Mouse (Mus musculus): Measurements from ENCODE around the gene Rab11b. TPM values are rescaled to one million over a fixed set of nuclear protein-coding genes. Genes with fewer than 3 reads are reported as not detected.

Gene Rab11b
- polyA plus RNA-seq, 1 experiment: 510 TPM

- H3K27me3 ChIP-seq (ENCODE audit: control insufficient read depth, insufficient read depth, low read length): no peaks in the 10 kb centered on the region
- DNase-seq: peak in 1 of 2 experiments; percentile 9
- H3K4me1 ChIP-seq (ENCODE audit: control insufficient read depth, insufficient read depth, low read length): no peaks in the 10 kb centered on the region; the same call in 1 of the 2 replicates
- 43% methylated on average over 10 of the region's 10 CpGs for WGBS
- no peak overlapping the region for H3K27ac ChIP-seq (ENCODE audit: insufficient read depth, low read length)
- TF ChIP-seq CTCF (IDR thresholded peaks at IDR 0.05; ENCODE audit: borderline replicate concordance, insufficient read depth, low read depth, low read length) (no peak), POLR2A (IDR thresholded peaks at IDR 0.05; ENCODE audit: borderline replicate concordance, insufficient read depth, low read length) (no peak)
- H3K4me3 ChIP-seq (replicated peaks; ENCODE audit: insufficient read depth, low read depth, low read length): peak overlapping the region; percentile 60
These were observed 41.2 kb downstream of the Rab11b start for GRCm38 (mm10) chr17:33718944-33719725.

- Histone ChIP-seq H3K4me3 (replicated peaks; ENCODE audit: insufficient read depth, low read depth, low read length) (peak within 1 kb of the TSS; percentile 94), H3K4me1 (ENCODE audit: control insufficient read depth, insufficient read depth, low read length) (no peaks in the 10 kb centered on the region; the same call in 1 of the 2 replicates), H3K27ac (ENCODE audit: insufficient read depth, low read length) (peak within 1 kb of the TSS; percentile 26; the same call in 1 of the 2 replicates), H3K27me3 (ENCODE audit: control insufficient read depth, insufficient read depth, low read length) (no peaks in the 10 kb centered on the region)
- 0 out of 2 replicates have a peak, but pooled peaks have one; percentile 51 for TF ChIP-seq POLR2A (IDR thresholded peaks at IDR 0.05; ENCODE audit: borderline replicate concordance, insufficient read depth, low read length)
- no peak for TF ChIP-seq CTCF (IDR thresholded peaks at IDR 0.05; ENCODE audit: borderline replicate concordance, insufficient read depth, low read depth, low read length)
- WGBS: under 1% methylated on average over 46 of the region's 46 CpGs
- peak; percentile 96 to 97 for DNase-seq
These were observed 41.9 kb downstream of the Rab11b start, which contains the start of gene March2 for GRCm38 (mm10) chr17:33718384-33718881. March2 (minus strand) TSS chr17:33718670.

GRCm38 (mm10) chr17:33717982-33718381, 42.3 kb downstream of the Rab11b start:
- no peaks in the 10 kb centered on the region for H3K27me3 ChIP-seq (ENCODE audit: control insufficient read depth, insufficient read depth, low read length)
- 7% methylated on average over 8 of the region's 8 CpGs for WGBS
- no peak for DNase-seq
- TF ChIP-seq POLR2A (IDR thresholded peaks at IDR 0.05; ENCODE audit: borderline replicate concordance, insufficient read depth, low read length) (no peak), CTCF (IDR thresholded peaks at IDR 0.05; ENCODE audit: borderline replicate concordance, insufficient read depth, low read depth, low read length) (no peak)
- peak overlapping the region; percentile 94 for H3K4me3 ChIP-seq (replicated peaks; ENCODE audit: insufficient read depth, low read depth, low read length)
- peak overlapping the region; percentile 26; the same call in 1 of the 2 replicates for H3K27ac ChIP-seq (ENCODE audit: insufficient read depth, low read length)
- H3K4me1 ChIP-seq (ENCODE audit: control insufficient read depth, insufficient read depth, low read length): no peaks in the 10 kb centered on the region; the same call in 1 of the 2 replicates

GRCm38 (mm10) chr17:33717246-33717645, 43.1 kb downstream of the Rab11b start:
- no peak overlapping the region for H3K4me3 ChIP-seq (replicated peaks; ENCODE audit: insufficient read depth, low read depth, low read length)
- 97% methylated on average over 1 of the region's 1 CpGs for WGBS
- TF ChIP-seq POLR2A (IDR thresholded peaks at IDR 0.05; ENCODE audit: borderline replicate concordance, insufficient read depth, low read length): no peak
- no peak for TF ChIP-seq CTCF (IDR thresholded peaks at IDR 0.05; ENCODE audit: borderline replicate concordance, insufficient read depth, low read depth, low read length)
- H3K27me3 ChIP-seq (ENCODE audit: control insufficient read depth, insufficient read depth, low read length): no peaks in the 10 kb centered on the region
- DNase-seq: no peak
- no peak overlapping the region for H3K27ac ChIP-seq (ENCODE audit: insufficient read depth, low read length)
- no peaks in the 10 kb centered on the region; the same call in 1 of the 2 replicates for H3K4me1 ChIP-seq (ENCODE audit: control insufficient read depth, insufficient read depth, low read length)

GRCm38 (mm10) chr17:33714779-33715178, 45.6 kb downstream of the Rab11b start:
- H3K27ac ChIP-seq (ENCODE audit: insufficient read depth, low read length): no peak overlapping the region
- no peaks in the 10 kb centered on the region; the same call in 1 of the 2 replicates for H3K4me1 ChIP-seq (ENCODE audit: control insufficient read depth, insufficient read depth, low read length)
- no peak for TF ChIP-seq CTCF (IDR thresholded peaks at IDR 0.05; ENCODE audit: borderline replicate concordance, insufficient read depth, low read depth, low read length)
- no peak for TF ChIP-seq POLR2A (IDR thresholded peaks at IDR 0.05; ENCODE audit: borderline replicate concordance, insufficient read depth, low read length)
- 95% methylated on average over 1 of the region's 1 CpGs for WGBS
- no peak overlapping the region for H3K4me3 ChIP-seq (replicated peaks; ENCODE audit: insufficient read depth, low read depth, low read length)
- no peak for DNase-seq
- no peaks in the 10 kb centered on the region for H3K27me3 ChIP-seq (ENCODE audit: control insufficient read depth, insufficient read depth, low read length)

- Histone ChIP-seq H3K27ac (ENCODE audit: insufficient read depth, low read length) (no peak overlapping the region), H3K4me1 (ENCODE audit: control insufficient read depth, insufficient read depth, low read length) (no peaks in the 10 kb centered on the region; the same call in 1 of the 2 replicates), H3K27me3 (ENCODE audit: control insufficient read depth, insufficient read depth, low read length) (no peaks in the 10 kb centered on the region), H3K4me3 (replicated peaks; ENCODE audit: insufficient read depth, low read depth, low read length) (no peak overlapping the region)
- no peak for TF ChIP-seq CTCF (IDR thresholded peaks at IDR 0.05; ENCODE audit: borderline replicate concordance, insufficient read depth, low read depth, low read length)
- no peak for TF ChIP-seq POLR2A (IDR thresholded peaks at IDR 0.05; ENCODE audit: borderline replicate concordance, insufficient read depth, low read length)
- 81% methylated on average over 5 of the region's 5 CpGs for WGBS
- no peak for DNase-seq
These were observed 47.1 kb downstream of the Rab11b start for GRCm38 (mm10) chr17:33713271-33713670.

- TF ChIP-seq POLR2A (IDR thresholded peaks at IDR 0.05; ENCODE audit: borderline replicate concordance, insufficient read depth, low read length) (no peak), CTCF (IDR thresholded peaks at IDR 0.05; ENCODE audit: borderline replicate concordance, insufficient read depth, low read depth, low read length) (no peak)
- 81% methylated on average over 3 of the region's 3 CpGs for WGBS
- DNase-seq: no peak
- no peaks in the 10 kb centered on the region for H3K27me3 ChIP-seq (ENCODE audit: control insufficient read depth, insufficient read depth, low read length)
- no peak overlapping the region for H3K4me3 ChIP-seq (replicated peaks; ENCODE audit: insufficient read depth, low read depth, low read length)
- no peak overlapping the region for H3K27ac ChIP-seq (ENCODE audit: insufficient read depth, low read length)
- H3K4me1 ChIP-seq (ENCODE audit: control insufficient read depth, insufficient read depth, low read length): no peaks in the 10 kb centered on the region; the same call in 1 of the 2 replicates
These were observed 50.5 kb downstream of the Rab11b start for GRCm38 (mm10) chr17:33709834-33710233.
